Mouse (Mus musculus) kidney, embryonic 16.5 days (tissue): ENCODE measurements around the gene Als2cl. TPM values are rescaled to one million over a fixed set of nuclear protein-coding genes. Genes with fewer than 3 reads are reported as not detected.

ENCODE experiments used
- ATAC-seq: fragments of 200-750 bp; cut with Nextera tagmentation; 2 replicates; pipeline ENCODE4 v1.8.0; 2017; ENCODE audit warnings: moderate TSS enrichment; ENCODE audit not compliant: low FRiP score, low TSS enrichment
- H3K27ac ChIP-seq: fragments of 300-500 bp; sonication (generic); 2 replicates; pipeline ENCODE4 v1.5.1; 2014; ENCODE audit warnings: low read length
- H3K27me3 ChIP-seq: fragments of 300-500 bp; sonication (generic); 2 replicates; pipeline ENCODE4 v1.6.1; 2014; ENCODE audit warnings: low read length, control low read depth, mixed read lengths; ENCODE audit not compliant: insufficient read depth
- H3K36me3 ChIP-seq: fragments of 300-500 bp; sonication (generic); 2 replicates; pipeline ENCODE4 v1.6.1; 2014; ENCODE audit warnings: low read length, control low read depth, mixed read lengths; ENCODE audit not compliant: insufficient read depth
- H3K4me1 ChIP-seq: fragments of 300-500 bp; sonication (generic); 2 replicates; pipeline ENCODE4 v1.6.1; 2014; ENCODE audit warnings: low read length, control low read depth, mixed read lengths; ENCODE audit not compliant: insufficient read depth
- H3K4me2 ChIP-seq: fragments of 300-500 bp; sonication (generic); replicated peaks from 2 replicates; pipeline ENCODE4 v1.6.1; 2014; ENCODE audit warnings: low read depth, low read length
- H3K4me3 ChIP-seq: fragments of 300-500 bp; sonication (generic); 2 replicates; pipeline ENCODE4 v1.5.1; 2014; ENCODE audit warnings: mild to moderate bottlenecking, low read length
- H3K9ac ChIP-seq: fragments of 300-500 bp; sonication (generic); replicated peaks from 2 replicates; pipeline ENCODE4 v1.6.1; 2014; ENCODE audit warnings: low read length
- H3K9me3 ChIP-seq: fragments of 300-500 bp; sonication (generic); 2 replicates; pipeline ENCODE4 v1.6.1; 2016; ENCODE audit warnings: low read length, control low read depth
- WGBS: fragments of 180-500 bp; shearing (Covaris S2); extraction: QIAGEN DNeasy Blood & Tissue Kit; methylation state at CpG from one replicate; pipeline ENCODE4 v1.1.7; 2014; 5-methylcytosine and 5-hydroxymethylcytosine counted together
- polyA plus RNA-seq: library from polyadenylated mRNA; unstranded; fragments of >200 nt; fragmentation: Nextera tagmentation; extraction: Ambion mirVana; gene quantifications from 2 replicates; pipeline ENCODE4 v1.2.1, GENCODE M21; 2015

The Als2cl gene
- polyA plus RNA-seq, 1 experiment from 2014 or later: 6.1 TPM

DNA sequence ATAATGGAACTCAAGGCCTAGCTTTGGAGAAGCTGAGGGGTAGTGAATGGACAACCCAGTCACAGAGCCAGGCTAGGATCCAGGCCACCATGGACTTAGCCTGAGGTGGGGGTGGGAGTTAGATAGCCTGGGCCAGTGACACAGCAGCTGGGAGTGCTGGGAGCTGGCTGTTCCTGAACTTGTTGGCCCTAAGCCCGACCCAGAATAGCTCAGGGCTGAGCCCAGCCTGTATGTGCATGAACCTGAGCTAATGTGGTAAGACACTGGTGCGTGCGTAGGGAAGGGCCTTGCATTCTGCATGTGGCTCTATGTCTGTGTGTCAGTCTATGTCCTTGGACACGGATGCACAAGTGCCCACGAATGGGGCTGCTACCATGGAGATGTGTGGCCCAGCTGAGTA lies 1.8 kb upstream of the Als2cl start:
- Histone ChIP-seq H3K4me1 (peaks cover 28% of the 10 kb centered on the region), H3K4me3 (no peak overlapping the region), H3K9ac (no peak overlapping the region), H3K27ac (no peak overlapping the region), H3K9me3 (no peaks in the 10 kb centered on the region), H3K4me2 (no peak overlapping the region), H3K36me3 (no peaks in the 10 kb centered on the region), H3K27me3 (peaks cover 3% of the 10 kb centered on the region)
- ATAC-seq: no peak
- 84% methylated on average over 5 of the region's 5 CpGs for WGBS

GRCm38 (mm10) chr9:110879998-110880561 lies 410 bp downstream of the Als2cl start, which contains the start of gene Tmie:
Tmie (minus strand) TSS chr9:110880113.
- Histone ChIP-seq H3K9ac (peak within 1 kb of the TSS; percentile 73), H3K4me1 (peaks cover 11% of the 10 kb centered on the region; the same call in 1 of the 2 replicates), H3K4me2 (peak within 1 kb of the TSS; percentile 87), H3K4me3 (peak within 1 kb of the TSS; percentile 61), H3K36me3 (no peaks in the 10 kb centered on the region), H3K27me3 (peaks cover 3% of the 10 kb centered on the region; the same call in 1 of the 2 replicates), H3K27ac (peak within 1 kb of the TSS; percentile 74), H3K9me3 (no peaks in the 10 kb centered on the region)
- ATAC-seq: peak; percentile 77
- under 1% methylated on average over 39 of the region's 57 CpGs for WGBS

DNA sequence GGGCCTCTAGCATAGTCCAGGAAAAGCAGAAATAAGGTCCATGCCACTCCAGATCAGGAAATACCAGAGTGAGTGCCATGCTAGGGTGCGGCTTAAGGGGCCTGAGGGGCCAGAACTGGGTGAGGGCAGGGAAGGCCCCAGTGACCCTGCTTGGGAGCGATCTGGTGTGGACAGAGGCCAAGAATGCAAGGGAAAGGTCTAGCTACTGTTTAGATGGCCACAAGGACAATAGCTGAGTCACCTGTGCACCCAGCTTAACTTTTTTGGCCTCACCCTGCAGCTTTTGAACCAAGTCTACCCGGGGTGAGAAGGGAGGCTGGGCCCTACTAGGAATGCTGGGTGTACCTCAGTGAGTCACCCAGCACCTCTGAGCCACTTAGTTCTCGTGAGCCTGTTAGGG lies 1.1 kb downstream of the Als2cl start:
- peak overlapping the region; percentile 74 for H3K27ac ChIP-seq
- 67% methylated on average over 4 of the region's 4 CpGs for WGBS

DNA sequence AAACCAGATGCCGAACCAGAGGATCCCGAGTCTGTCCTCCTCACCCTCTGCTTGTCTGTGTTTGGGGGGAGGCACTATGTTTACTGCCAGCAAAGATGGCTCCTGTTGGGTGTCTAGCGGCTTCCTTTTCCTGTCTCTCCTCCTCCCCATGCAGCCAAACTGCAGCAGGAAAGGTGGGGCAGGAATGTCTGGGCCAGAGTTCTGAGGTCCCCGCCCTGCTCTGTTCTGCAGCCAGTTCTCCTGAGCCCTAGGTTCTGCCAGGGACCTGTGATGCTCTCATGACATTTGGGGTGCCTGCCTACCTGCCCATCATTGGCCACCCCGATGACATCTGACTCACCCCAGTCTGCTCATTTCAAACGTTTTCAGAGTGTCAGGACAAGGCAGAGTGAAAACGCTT lies 2.3 kb downstream of the Als2cl start:
- ATAC-seq: no peak
- H3K27me3 ChIP-seq: peaks cover 3% of the 10 kb centered on the region; the same call in 1 of the 2 replicates
- H3K9me3 ChIP-seq: no peaks in the 10 kb centered on the region
- no peak overlapping the region for H3K4me3 ChIP-seq
- no peak overlapping the region for H3K4me2 ChIP-seq
- H3K4me1 ChIP-seq: peaks cover 7% of the 10 kb centered on the region; the same call in 1 of the 2 replicates
- no peak overlapping the region for H3K9ac ChIP-seq
- no peaks in the 10 kb centered on the region for H3K36me3 ChIP-seq
- 78% methylated on average over 7 of the region's 7 CpGs for WGBS
- H3K27ac ChIP-seq: no peak overlapping the region

More for the DNA sequence above, 1.1 kb downstream of the Als2cl start:
- Histone ChIP-seq H3K4me3 (peak overlapping the region; percentile 61), H3K27me3 (peaks cover 3% of the 10 kb centered on the region; the same call in 1 of the 2 replicates), H3K9ac (peak overlapping the region; percentile 73), H3K4me1 (peaks cover 7% of the 10 kb centered on the region; the same call in 1 of the 2 replicates), H3K9me3 (no peaks in the 10 kb centered on the region), H3K36me3 (no peaks in the 10 kb centered on the region), H3K4me2 (peak overlapping the region; percentile 87)
- ATAC-seq: peak; percentile 33

- H3K27me3 ChIP-seq: no peaks in the 10 kb centered on the region
- no peaks in the 10 kb centered on the region for H3K36me3 ChIP-seq
- no peak for ATAC-seq
- H3K9ac ChIP-seq: no peak overlapping the region
- H3K27ac ChIP-seq: no peak overlapping the region
- no peak overlapping the region for H3K4me3 ChIP-seq
- 63% methylated on average over 9 of the region's 9 CpGs for WGBS
- no peak overlapping the region for H3K4me2 ChIP-seq
- H3K4me1 ChIP-seq: peaks cover 11% of the 10 kb centered on the region
- no peaks in the 10 kb centered on the region for H3K9me3 ChIP-seq
Observed at GRCm38 (mm10) chr9:110887388-110888303, 8.0 kb downstream of the Als2cl start.

GRCm38 (mm10) chr9:110888935-110889334 lies 9.3 kb downstream of the Als2cl start:
- Histone ChIP-seq H3K27ac (no peak overlapping the region), H3K27me3 (no peaks in the 10 kb centered on the region), H3K4me2 (no peak overlapping the region), H3K9me3 (no peaks in the 10 kb centered on the region), H3K36me3 (no peaks in the 10 kb centered on the region), H3K4me3 (no peak overlapping the region), H3K9ac (no peak overlapping the region), H3K4me1 (peaks cover 11% of the 10 kb centered on the region)
- ATAC-seq: no peak
- 94% methylated on average over 14 of the region's 14 CpGs for WGBS

GRCm38 (mm10) chr9:110890026-110890783 lies 10.5 kb downstream of the Als2cl start:
- WGBS: 17% methylated on average over 19 of the region's 21 CpGs
- H3K4me2 ChIP-seq: peak overlapping the region; percentile 27; the same call in 1 of the 2 replicates
- peak; percentile 47; the same call in 1 of the 2 replicates for ATAC-seq

DNA sequence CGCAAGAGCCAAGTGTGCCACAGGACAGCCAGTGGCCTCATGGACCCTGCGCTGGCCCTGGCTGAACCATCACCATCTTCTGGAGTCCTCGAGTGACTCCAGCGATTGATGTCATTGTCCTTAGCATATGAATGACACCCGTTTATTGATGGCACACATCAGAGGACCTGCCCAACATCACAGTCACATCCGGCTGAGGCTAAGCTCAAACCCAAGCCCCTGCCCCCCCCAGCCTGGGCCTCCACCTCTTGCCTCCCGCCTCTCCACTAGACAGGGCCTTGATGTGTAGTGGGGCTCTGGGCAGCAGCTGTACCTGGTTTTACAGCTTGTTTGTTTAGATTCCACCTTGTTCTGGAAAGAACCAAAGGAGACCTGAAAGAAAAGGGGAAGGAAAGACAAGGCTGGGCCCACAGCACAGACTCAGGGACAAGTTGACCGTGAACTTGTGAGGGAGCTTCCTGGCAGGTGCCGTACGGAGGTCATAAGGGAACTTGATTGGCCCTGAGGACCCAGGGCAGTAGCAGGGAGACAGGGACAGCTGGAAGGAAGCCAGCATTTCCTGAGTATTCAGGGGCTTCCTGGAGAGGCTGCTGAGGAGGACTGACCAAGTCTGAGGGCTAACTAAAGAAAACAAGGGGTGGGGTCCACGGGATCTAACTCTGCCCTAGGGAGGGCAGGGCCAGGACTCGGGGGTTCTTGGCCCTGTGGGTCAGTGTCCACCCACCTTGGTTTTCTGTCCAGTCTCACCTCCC lies 11.6 kb downstream of the Als2cl start:
- ATAC-seq: no peak
- no peaks in the 10 kb centered on the region for H3K9me3 ChIP-seq
- no peak overlapping the region for H3K9ac ChIP-seq
- H3K4me2 ChIP-seq: no peak overlapping the region
- peaks cover 20% of the 10 kb centered on the region for H3K4me1 ChIP-seq
- no peaks in the 10 kb centered on the region for H3K36me3 ChIP-seq
- peak overlapping the region; percentile 31; the same call in 1 of the 2 replicates for H3K27ac ChIP-seq
- H3K4me3 ChIP-seq: no peak overlapping the region
- 64% methylated on average over 12 of the region's 12 CpGs for WGBS
- H3K27me3 ChIP-seq: no peaks in the 10 kb centered on the region

More at GRCm38 (mm10) chr9:110890026-110890783, 10.5 kb downstream of the Als2cl start:
- Histone ChIP-seq H3K4me1 (peaks cover 11% of the 10 kb centered on the region), H3K4me3 (no peak overlapping the region), H3K9ac (no peak overlapping the region), H3K27me3 (no peaks in the 10 kb centered on the region), H3K36me3 (no peaks in the 10 kb centered on the region), H3K9me3 (no peaks in the 10 kb centered on the region), H3K27ac (no peak overlapping the region)

DNA sequence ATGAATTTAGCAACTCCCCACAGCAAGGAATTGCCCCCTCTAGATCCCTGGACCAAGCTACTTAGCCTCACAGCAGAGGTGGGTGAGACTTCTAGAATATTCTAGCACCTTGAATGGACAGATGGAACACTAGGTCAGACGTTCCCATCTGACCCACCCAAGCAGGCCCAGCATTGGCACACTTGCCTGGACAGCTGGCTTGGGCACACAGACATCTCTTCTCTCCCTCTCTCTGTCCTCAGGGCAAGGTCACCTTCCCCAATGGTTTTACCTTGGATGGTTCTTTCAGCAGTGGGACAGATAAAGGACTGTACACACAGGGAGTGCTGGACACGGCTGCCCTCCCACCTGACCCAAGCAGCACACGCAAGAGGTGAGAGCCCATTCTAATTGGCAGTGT lies 12.9 kb downstream of the Als2cl start:
- 86% methylated on average over 3 of the region's 3 CpGs for WGBS
- H3K9me3 ChIP-seq: no peaks in the 10 kb centered on the region

More for the DNA sequence above, 12.9 kb downstream of the Als2cl start:
- Histone ChIP-seq H3K4me2 (no peak overlapping the region), H3K9ac (no peak overlapping the region), H3K4me1 (peaks cover 22% of the 10 kb centered on the region), H3K27me3 (no peaks in the 10 kb centered on the region), H3K4me3 (no peak overlapping the region), H3K36me3 (no peaks in the 10 kb centered on the region), H3K27ac (no peak overlapping the region)
- no peak for ATAC-seq
